Mouse (Mus musculus) thymus, adult 2 months (tissue): Measurements from ENCODE around the gene Ccnyl1.

Source experiments
- CTCF ChIP-seq: fragments of 200-500 bp; IDR thresholded peaks from 2 replicates; pipeline ENCODE4 v1.5.1; 2012; ENCODE audit warnings: mild to moderate bottlenecking, control low read depth, low read length, moderate library complexity, borderline replicate concordance; ENCODE audit not compliant: control insufficient read depth, poor library complexity, insufficient read depth; ENCODE audit errors: extremely low read depth
- POLR2A ChIP-seq: fragments of 200-500 bp; IDR thresholded peaks from 2 replicates; pipeline ENCODE4 v1.6.1; 2012; ENCODE audit warnings: mild to moderate bottlenecking, low read length, control low read depth, moderate library complexity; ENCODE audit not compliant: control insufficient read depth, poor library complexity, insufficient read depth; ENCODE audit errors: extremely low read depth

DNA sequence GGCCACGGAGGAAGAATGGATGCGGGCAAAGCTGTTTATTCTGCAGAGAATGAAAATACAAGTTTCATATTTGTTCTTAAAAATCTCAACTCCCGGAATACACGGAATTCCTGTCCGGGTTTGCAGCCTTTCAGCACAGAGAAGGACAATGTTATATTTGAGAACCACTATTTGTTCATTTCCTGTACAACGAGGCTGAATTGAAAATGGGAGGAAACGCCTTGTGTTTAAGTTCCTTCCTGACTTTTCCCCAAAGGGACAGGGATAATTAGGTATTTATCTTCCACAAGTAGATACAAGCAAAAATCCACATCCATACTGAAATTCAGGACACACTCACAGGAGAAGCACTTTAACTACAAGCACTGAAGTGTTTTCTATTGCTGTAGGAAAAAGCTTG lies 31.4 kb upstream of the Ccnyl1 start:
- TF ChIP-seq CTCF: no peak
- no peak for TF ChIP-seq POLR2A
